Mouse (Mus musculus): ENCODE data around the gene Mpig6b. TPM values are rescaled to one million over a fixed set of nuclear protein-coding genes. Genes with fewer than 3 reads are reported as not detected.
A peak's percentile ranks its signal among the peaks of the same experiment; 100 is the strongest.

The Mpig6b gene
- total and polyA plus RNA-seq, 2 experiments, result 0.18 TPM; not detected in 1

DNA sequence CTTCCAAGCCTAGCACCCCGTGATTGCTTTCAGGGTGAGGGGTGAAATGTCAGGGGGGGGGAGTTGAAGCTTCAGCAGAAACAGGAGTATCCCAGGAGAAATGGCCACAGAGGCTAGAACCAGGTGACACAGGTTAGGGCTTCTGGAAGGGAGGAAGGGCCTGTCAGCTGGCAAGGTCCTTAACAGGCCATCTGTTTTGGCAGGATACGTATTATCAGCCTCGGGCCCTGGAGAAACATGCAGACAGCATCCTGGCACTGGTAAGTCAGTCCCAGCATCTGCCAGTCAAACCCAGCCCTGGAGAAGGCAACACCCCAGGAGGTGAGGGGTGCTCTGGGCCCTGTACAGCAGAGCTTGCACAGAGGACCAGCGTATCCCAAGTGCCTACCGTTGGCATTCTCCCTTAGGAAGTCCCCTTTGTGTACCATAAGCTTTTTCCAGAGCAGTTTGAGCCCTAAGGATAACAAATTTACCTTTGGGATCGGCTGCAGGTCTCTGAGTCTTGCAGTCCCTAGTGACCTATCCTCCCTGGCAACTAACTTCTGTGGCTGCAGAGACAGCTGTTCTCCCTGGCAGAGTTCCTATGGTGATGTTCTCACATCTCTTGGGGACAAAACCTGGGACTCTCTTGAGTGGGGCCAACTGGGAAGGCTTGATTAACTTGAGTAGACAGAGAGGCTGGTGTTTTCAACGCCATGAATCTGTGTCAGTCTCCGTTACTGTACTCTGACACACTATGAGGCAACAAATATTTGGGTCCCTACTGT is 24.4 kb upstream of the Mpig6b start:
- Histone ChIP-seq H3K9ac (ENCODE audit: low read depth, low read length) (peak overlapping the region; percentile 43; the same call in 1 of the 2 replicates), H3K27me3 (ENCODE audit: control insufficient read depth, insufficient read depth, low read length) (no peaks in the 10 kb centered on the region), H3K4me3 (ENCODE audit: insufficient read depth, low read depth, low read length) (peak overlapping the region; percentile 99; the same call in 1 of the 2 replicates), H3K36me3 (ENCODE audit: control insufficient read depth, insufficient read depth, low read length) (0 out of 2 replicates have a peak, but pooled peaks cover 2% of the 10 kb centered on the region), H3K79me2 (ENCODE audit: control insufficient read depth, insufficient read depth, low read length) (peaks cover 7% of the 10 kb centered on the region), H3K4me1 (ENCODE audit: control insufficient read depth, insufficient read depth, low read length) (peaks cover 4% of the 10 kb centered on the region; the same call in 1 of the 2 replicates), H3K27ac (replicated peaks; ENCODE audit: insufficient read depth, low read depth, low read length) (peak overlapping the region; percentile 48)
- 50% methylated on average over 8 of the region's 8 CpGs for WGBS
- peak; percentile 74 for DNase-seq (ENCODE audit: extremely low read depth, low read depth, low spot score)
- TF ChIP-seq CTCF (IDR thresholded peaks at IDR 0.05; ENCODE audit: low read depth, low read length) (no peak), POLR2A (IDR thresholded peaks at IDR 0.05; ENCODE audit: extremely low read depth, insufficient read depth, low read length) (no peak)

DNA sequence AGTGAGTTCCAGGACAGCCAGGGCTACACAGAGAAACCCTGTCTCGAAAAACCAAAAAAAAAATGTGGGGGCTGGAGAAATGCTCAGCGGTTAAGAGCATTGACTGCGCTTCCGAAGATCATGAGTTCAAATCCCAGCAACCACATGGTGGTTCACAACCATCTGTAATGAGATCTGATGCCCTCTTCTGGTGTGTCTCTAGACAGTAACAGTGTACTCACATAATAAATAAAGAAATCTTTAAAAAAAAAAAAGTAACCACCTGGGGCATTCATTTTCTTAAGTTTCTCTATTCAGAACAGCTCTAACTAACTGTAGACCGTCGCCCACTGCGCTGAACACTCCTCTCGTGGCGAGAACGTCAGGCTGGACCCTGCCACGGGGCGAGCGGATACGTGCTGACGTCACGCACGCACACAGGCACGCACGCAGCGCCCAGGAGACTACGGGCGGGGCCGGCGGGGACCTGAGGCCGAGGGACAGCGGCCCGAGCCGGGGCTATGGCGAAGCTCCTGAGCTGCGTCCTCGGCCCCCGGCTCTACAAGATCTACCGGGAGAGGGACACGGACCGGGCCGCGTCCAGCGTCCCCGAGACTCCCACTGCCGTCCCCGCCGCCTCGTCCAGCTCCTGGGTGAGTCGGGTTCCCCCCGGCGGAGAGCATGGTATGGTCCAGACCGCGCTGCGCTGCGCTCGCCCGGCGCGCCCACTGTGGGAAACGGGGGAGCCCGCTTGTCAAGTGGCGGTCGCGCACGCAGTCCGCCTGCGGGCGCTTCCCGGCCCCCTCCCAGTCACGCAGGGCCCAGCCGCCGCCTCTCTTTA is 23.1 kb upstream of the Mpig6b start, which contains the start of gene Abhd16a:
Gene Abhd16a, plus strand, starts transcription at position 439 of the 820 bp plus-strand sequence.
- peak; percentile 71 for DNase-seq (ENCODE audit: extremely low read depth, low read depth, low spot score)
- H3K27me3 ChIP-seq (ENCODE audit: control insufficient read depth, insufficient read depth, low read length), result no peaks in the 10 kb centered on the region
- H3K79me2 ChIP-seq (ENCODE audit: control insufficient read depth, insufficient read depth, low read length), result peaks cover 7% of the 10 kb centered on the region
- peak within 1 kb of the TSS; percentile 99 for H3K4me3 ChIP-seq (ENCODE audit: insufficient read depth, low read depth, low read length)
- H3K4me1 ChIP-seq (ENCODE audit: control insufficient read depth, insufficient read depth, low read length), result peaks cover 4% of the 10 kb centered on the region; the same call in 1 of the 2 replicates
- peak within 1 kb of the TSS; percentile 100 for H3K27ac ChIP-seq (replicated peaks; ENCODE audit: insufficient read depth, low read depth, low read length)
- TF ChIP-seq POLR2A (IDR thresholded peaks at IDR 0.05; ENCODE audit: extremely low read depth, insufficient read depth, low read length), result peak; percentile 75
- peak; percentile 2; the same call in 1 of the 2 replicates for TF ChIP-seq CTCF (IDR thresholded peaks at IDR 0.05; ENCODE audit: low read depth, low read length)
- H3K36me3 ChIP-seq (ENCODE audit: control insufficient read depth, insufficient read depth, low read length), result 0 out of 2 replicates have a peak, but pooled peaks cover 2% of the 10 kb centered on the region
- 3% methylated on average over 67 of the region's 67 CpGs for WGBS
- peak within 1 kb of the TSS; percentile 100 for H3K9ac ChIP-seq (ENCODE audit: low read depth, low read length)

DNA sequence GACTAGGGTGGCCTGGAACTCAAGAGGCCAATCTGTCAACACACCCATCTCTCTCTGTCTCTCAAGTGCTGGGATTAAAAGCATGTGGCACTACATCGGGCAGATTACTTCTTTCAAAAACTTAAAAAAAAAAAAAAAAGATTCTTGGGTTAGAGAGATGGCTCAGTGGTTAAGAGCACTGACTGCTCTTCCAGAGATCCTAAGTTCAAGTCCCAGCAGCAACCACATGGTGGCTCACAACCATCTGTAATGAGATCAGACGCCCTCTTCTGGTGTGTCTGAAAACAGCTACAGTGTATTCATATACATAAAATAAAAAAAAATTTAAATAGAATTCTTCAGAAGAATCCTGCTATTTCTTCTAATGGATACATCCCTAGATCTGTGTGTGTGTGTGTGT is 22.2 kb upstream of the Mpig6b start:
- Histone ChIP-seq H3K27me3 (ENCODE audit: control insufficient read depth, insufficient read depth, low read length) (no peaks in the 10 kb centered on the region), H3K4me1 (ENCODE audit: control insufficient read depth, insufficient read depth, low read length) (peaks cover 4% of the 10 kb centered on the region; the same call in 1 of the 2 replicates), H3K27ac (replicated peaks; ENCODE audit: insufficient read depth, low read depth, low read length) (no peak overlapping the region), H3K4me3 (ENCODE audit: insufficient read depth, low read depth, low read length) (no peak overlapping the region), H3K9ac (ENCODE audit: low read depth, low read length) (no peak overlapping the region), H3K36me3 (ENCODE audit: control insufficient read depth, insufficient read depth, low read length) (0 out of 2 replicates have a peak, but pooled peaks cover 2% of the 10 kb centered on the region), H3K79me2 (ENCODE audit: control insufficient read depth, insufficient read depth, low read length) (peaks cover 7% of the 10 kb centered on the region)
- TF ChIP-seq POLR2A (IDR thresholded peaks at IDR 0.05; ENCODE audit: extremely low read depth, insufficient read depth, low read length) (no peak), CTCF (IDR thresholded peaks at IDR 0.05; ENCODE audit: low read depth, low read length) (no peak)
- no peak for DNase-seq (ENCODE audit: extremely low read depth, low read depth, low spot score)
- 41% methylated on average over 2 of the region's 2 CpGs for WGBS

DNA sequence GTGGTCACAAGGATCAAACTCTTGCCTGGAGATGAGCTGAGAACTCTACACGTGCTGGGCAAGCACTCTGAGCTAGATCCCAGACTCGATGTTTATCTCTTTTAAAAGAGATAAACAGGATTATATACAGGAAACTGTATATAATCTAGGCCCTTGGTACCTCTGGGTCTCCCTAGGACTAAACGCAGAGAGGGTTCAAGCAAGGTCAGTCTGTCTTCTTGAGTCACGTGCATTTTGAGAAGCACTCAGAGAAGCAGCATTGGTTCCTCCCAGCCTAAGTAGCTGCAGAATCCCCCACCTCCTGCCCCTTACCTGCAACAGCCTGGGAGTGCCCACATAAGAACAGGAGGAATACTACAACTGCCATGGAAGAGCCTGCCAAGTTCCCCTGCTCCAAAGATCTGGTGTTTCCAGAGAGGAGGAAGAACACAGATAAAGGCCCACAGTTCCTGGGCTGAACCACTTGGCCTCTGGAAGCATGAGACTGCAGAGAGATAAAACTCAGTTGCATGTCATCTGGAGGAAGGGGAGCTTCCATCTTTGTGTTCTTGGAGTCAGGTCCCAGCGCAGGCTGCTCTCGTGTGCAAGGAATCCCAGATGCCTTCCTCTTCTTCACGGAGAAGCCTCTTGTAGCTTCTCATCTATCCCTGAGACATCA is 19.4 kb upstream of the Mpig6b start, which contains the start of gene Ly6g6f:
Gene Ly6g6f, minus strand, starts transcription at position 403 of the 658 bp plus-strand sequence.
- no peak within 1 kb of the TSS for H3K27ac ChIP-seq (replicated peaks; ENCODE audit: insufficient read depth, low read depth, low read length)
- TF ChIP-seq CTCF (IDR thresholded peaks at IDR 0.05; ENCODE audit: low read depth, low read length) (no peak), POLR2A (IDR thresholded peaks at IDR 0.05; ENCODE audit: extremely low read depth, insufficient read depth, low read length) (no peak)
- DNase-seq (ENCODE audit: extremely low read depth, low read depth, low spot score), result no peak
- H3K9ac ChIP-seq (ENCODE audit: low read depth, low read length), result no peak within 1 kb of the TSS
- H3K79me2 ChIP-seq (ENCODE audit: control insufficient read depth, insufficient read depth, low read length), result peaks cover 3% of the 10 kb centered on the region; the same call in 1 of the 2 replicates
- H3K4me1 ChIP-seq (ENCODE audit: control insufficient read depth, insufficient read depth, low read length), result peaks cover 3% of the 10 kb centered on the region; the same call in 1 of the 2 replicates
- 75% methylated on average over 7 of the region's 7 CpGs for WGBS
- no peaks in the 10 kb centered on the region for H3K36me3 ChIP-seq (ENCODE audit: control insufficient read depth, insufficient read depth, low read length)
- no peak within 1 kb of the TSS for H3K4me3 ChIP-seq (ENCODE audit: insufficient read depth, low read depth, low read length)
- no peaks in the 10 kb centered on the region for H3K27me3 ChIP-seq (ENCODE audit: control insufficient read depth, insufficient read depth, low read length)

DNA sequence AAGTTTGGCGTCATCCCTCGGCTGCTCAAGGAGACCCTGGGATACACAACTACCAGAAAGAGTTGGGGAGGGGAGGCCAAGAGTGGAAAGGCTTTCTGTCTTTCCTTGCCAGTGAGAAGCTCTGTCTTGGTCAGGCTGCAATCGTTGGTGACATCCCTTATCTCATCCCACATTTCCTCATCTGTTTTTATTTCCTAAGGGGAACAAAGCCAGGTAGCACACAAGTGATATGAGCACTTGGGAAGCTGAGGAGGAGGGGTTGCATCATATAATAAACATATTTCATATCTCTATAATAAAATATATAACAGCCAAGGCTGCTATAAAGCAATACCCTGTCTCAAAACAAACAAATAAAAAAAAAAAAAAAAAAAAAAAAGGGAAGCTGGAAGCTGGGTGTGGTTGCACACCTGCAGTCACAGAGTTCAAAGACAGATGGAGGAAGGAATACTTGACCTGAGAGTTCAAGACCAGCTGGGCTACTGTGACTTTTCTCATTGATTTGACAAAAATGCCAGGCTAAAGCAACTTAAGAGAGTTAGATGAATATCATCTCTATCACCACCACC is 18.0 kb upstream of the Mpig6b start:
- H3K27ac ChIP-seq (replicated peaks; ENCODE audit: insufficient read depth, low read depth, low read length), result no peak overlapping the region

More for the DNA sequence above, 18.0 kb upstream of the Mpig6b start:
- Histone ChIP-seq H3K36me3 (ENCODE audit: control insufficient read depth, insufficient read depth, low read length) (no peaks in the 10 kb centered on the region), H3K4me3 (ENCODE audit: insufficient read depth, low read depth, low read length) (no peak overlapping the region), H3K4me1 (ENCODE audit: control insufficient read depth, insufficient read depth, low read length) (0 out of 2 replicates have a peak, but pooled peaks cover 2% of the 10 kb centered on the region), H3K27me3 (ENCODE audit: control insufficient read depth, insufficient read depth, low read length) (no peaks in the 10 kb centered on the region), H3K79me2 (ENCODE audit: control insufficient read depth, insufficient read depth, low read length) (no peaks in the 10 kb centered on the region), H3K9ac (ENCODE audit: low read depth, low read length) (no peak overlapping the region)
- TF ChIP-seq CTCF (IDR thresholded peaks at IDR 0.05; ENCODE audit: low read depth, low read length), result no peak
- no peak for TF ChIP-seq POLR2A (IDR thresholded peaks at IDR 0.05; ENCODE audit: extremely low read depth, insufficient read depth, low read length)
- no peak for DNase-seq (ENCODE audit: extremely low read depth, low read depth, low spot score)
- 67% methylated on average over 3 of the region's 3 CpGs for WGBS
